Mouse (Mus musculus): Measurements from ENCODE around the gene Dcp1b.

- TF ChIP-seq POLR2A (IDR thresholded peaks at IDR 0.05; ENCODE audit: insufficient read depth, low read length) (no peak), CTCF (IDR thresholded peaks at IDR 0.05; ENCODE audit: low read depth, low read length) (no peak)
Measured at GRCm38 (mm10) chr6:119225731-119226130, 50.7 kb downstream of the Dcp1b start.
